Mouse (Mus musculus) kidney, adult 8-10 months (tissue): ENCODE results near the gene Ntrk3.
A peak's percentile ranks its signal among the peaks of the same experiment; 100 is the strongest.

Source experiments
- DNase-seq, 2 experiments: peaks; one replicate each; pipeline ENCODE4 v3.0.0; 2022

Gene Ntrk3

GRCm38 (mm10) chr7:78172267-78172955, 565.4 kb downstream of the Ntrk3 start:
- DNase-seq, result no peak

GRCm38 (mm10) chr7:78165466-78165865, 572.3 kb downstream of the Ntrk3 start:
- no peak for DNase-seq

GRCm38 (mm10) chr7:78157946-78158345, 579.9 kb downstream of the Ntrk3 start:
- DNase-seq, result peak; percentile 44 to 52

GRCm38 (mm10) chr7:78145251-78145650, 592.6 kb downstream of the Ntrk3 start:
- no peak for DNase-seq

DNA sequence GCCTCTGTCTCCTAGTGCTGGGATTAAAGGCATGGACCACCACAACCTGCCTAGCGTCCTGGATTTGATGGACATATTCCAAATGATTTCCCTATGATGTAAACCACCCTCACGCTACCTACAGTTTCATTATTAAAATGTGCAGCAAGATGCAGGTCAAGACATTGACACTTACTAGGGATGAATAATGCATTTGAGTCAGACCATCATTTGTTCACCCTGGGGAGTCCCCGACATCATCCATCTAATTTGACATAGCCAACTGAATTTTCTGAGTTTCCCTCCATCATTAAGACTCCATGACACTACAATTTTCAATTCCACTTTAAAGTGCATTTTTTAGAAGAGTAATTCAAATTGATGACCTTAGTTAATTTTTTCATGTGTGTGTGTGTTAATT, 593.0 kb downstream of the Ntrk3 start:
- no peak for DNase-seq

DNA sequence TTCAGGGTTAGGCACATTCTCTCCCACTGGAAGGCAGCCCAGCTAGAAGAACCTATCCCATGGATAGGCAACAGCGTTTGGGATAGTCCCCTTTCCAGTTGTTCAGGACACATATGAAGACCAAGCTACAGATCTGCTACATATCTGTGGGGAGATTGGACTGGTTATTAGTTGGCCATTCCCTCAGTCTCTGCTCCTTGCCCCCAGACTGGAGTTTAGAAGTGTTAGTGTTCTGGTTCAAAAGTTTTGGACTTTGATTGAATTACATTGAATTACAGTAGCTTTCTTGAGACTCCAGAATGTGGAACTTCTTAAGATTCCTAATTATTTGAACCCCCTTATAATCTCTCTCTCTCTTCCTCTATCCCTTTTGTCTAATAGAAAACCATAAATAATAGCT, 607.8 kb downstream of the Ntrk3 start:
- DNase-seq, result peak in 1 of 2 experiments; percentile 19
